Mouse (Mus musculus) adrenal gland (tissue): ENCODE results near the gene Gnat1.

Source experiments
- intact Hi-C: fragments of 180-260 bp; cut with DNase I; formaldehyde crosslinking; loops from one replicate; pipeline ENCODE4 v1.15.1; 2025

Gnat1 gene

DNA sequence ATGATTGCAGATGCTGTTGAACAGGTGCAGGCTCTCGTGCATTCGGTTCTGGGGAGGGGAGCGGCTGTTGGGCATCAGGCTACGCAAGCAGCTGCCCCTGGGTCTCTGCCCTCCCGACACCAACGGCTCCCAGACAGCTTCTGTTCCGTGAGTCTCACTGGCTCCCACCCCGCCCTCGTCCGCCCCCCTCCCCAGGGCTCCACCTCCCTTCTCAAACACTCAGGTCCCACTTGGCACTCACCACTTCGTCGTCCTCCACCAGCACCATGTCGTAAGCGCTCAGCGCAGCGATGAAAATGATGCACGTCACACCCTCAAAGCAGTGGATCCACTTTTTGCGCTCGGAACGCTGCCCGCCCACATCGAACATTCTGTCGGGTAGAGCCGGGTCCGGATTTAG lies 3.2 kb downstream of the Gnat1 start:
- intact Hi-C loops = loop anchor here (1.0 to 2.0 kb wide), 2 partner anchors 31 to 74 kb away; no protein-coding TSS in a partner anchor

DNA sequence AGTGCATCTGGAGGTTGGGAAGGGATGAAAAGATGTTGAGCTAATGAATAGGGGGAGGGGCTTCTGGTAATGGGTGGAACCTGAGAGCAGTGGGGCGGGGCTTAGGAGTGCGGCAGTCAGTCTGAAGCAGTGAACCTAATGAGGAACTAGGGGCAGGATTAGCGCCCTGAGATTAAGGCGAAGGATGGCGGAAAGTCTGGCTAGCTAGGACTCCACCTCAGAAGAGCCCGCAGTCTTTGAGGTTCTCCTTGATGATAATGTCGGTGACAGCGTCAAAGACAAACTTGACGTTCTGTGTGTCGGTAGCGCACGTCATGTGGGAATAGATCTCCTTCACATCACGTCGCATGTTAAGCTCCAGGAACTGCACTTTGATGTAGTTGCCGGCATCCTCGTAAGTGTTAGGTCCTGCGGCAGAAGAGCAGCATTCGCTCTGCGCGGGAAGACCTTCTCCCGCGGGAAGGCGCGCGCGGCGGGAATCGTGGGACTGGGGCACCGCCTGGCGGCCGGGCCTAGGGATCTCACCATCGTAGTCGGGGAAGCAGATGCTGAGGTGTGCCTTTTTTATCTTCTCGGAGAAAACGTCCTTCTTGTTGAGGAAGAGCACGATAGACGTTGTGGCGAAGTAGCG lies 3.7 kb downstream of the Gnat1 start:
- intact Hi-C loops = loop anchor here (1.0 to 2.0 kb wide), 2 partner anchors 30 to 73 kb away; no protein-coding TSS in a partner anchor

DNA sequence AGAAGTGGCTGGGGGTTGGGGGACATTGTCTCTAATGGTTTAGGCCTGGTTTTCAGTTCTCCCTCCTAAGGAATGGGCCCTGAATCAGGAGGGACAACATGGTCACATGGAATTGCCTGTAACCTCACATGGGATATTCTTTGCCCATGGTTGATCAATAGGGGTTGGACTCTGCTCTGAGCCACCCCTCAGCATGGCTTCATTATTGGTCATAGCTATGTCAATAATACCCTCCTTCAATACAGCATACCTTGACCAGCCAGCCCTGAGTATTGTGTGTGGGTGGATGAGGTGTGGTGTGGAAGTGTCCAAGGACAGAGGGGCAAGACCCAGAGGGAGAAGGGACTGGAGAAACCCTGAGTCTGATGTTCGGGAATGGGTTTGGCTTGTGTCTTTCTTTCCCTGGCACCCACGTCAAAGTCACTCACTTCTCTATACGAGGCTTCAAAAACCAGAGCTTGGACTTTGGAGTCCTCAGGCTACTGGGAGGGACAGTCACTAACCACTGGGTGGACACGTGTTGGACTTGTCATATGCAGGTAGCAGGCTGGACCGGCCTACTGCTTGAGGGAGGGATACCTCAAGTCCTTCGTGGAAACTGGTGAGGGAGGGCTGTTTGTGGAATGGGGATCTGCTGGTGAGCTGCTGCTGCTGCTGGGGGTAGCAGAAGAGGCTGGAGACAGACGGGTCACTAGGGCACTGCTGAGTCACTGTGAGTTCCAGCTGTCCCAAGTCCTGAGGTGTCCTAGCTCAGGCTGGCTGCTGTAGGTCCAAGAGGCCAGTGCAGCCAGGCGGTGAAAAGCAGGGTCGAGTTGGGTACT lies 4.7 kb downstream of the Gnat1 start:
- intact Hi-C loops = no loop called here

DNA sequence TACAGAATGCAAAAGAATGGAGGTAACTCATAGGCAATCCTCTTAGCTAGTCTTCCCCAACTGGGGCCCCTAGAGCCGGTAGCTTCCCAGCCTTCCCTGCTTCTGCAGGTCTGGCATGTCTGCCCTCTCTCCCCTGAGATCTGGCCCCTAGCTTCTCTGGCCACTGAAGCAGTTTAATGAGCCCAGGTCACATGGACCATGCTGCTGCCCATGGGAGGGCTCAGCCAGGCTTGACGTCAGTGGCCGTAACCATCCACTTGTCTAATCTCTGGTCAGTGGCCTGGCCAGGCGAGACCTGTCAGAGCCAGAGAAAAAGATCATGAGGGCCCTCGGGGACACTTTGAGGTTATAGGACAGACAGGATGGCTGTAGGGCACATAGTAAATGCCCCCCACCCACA lies 9.3 kb downstream of the Gnat1 start:
- intact Hi-C loops = no loop called here

DNA sequence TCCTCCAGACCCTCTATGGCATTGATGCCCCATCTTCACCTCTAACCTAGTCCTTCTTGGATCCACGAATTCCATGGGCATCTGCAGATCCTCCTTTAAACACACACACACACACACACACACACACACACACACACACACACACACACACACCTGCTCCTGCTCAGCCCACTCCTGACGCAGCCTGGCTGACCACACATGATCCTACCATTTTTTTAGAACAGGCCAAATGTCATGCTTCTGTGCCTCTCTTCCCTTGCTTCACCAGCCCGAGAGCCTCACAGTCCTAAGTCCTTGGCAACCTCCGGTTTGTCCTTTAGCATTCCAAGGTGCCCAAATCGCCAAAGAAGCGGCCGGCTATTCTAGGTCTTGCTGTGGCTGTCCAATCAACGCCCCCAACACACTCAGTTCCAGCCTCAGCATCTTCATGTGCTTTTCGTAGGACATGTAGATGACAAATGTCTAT lies 10.0 kb downstream of the Gnat1 start, which contains the start of gene Slc38a3:
Gene Slc38a3 (minus strand): TSS at position 51 of the 466 bp plus-strand sequence.
- intact Hi-C loops = no loop called here

DNA sequence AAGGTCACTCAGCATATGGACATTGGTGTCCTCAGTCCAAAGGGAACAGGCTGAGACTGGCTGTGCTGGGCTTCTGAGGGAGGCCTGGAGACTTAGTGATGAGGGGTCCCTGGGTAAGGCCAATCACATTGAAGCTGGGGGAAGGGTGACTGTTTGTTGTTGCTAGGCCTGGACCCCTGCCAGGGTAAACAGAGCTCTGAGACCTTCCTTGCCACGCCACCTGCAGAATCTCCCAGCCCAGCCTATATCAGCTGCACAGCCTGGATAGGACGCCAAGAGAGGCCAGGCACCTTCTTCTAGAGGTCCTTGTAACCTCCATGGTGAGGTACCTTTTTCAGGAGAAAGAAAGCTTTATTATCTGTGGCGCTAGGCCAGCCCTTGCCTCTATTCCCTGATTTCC lies 10.6 kb downstream of the Gnat1 start:
- intact Hi-C loops = no loop called here

DNA sequence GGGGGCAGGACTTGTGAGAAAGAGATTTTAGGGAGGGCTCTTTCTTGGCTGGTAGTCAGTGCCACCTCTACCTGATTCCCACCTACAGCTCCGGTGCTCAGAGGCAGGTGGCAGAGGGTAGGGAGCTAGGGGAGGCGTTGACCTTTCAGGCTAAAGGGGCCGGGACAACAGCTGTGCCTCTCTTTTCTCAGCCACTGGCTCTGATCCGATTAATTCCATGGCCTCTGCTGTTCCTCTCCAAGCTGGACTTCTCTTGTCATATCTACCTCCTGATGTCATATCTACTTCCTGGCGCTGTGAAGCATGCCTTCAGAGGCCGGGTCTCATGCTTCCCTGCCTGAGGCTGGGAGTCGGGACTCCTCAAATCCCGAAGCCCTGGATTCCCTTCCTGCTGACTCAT lies 11.5 kb downstream of the Gnat1 start:
- intact Hi-C loops = no loop called here

DNA sequence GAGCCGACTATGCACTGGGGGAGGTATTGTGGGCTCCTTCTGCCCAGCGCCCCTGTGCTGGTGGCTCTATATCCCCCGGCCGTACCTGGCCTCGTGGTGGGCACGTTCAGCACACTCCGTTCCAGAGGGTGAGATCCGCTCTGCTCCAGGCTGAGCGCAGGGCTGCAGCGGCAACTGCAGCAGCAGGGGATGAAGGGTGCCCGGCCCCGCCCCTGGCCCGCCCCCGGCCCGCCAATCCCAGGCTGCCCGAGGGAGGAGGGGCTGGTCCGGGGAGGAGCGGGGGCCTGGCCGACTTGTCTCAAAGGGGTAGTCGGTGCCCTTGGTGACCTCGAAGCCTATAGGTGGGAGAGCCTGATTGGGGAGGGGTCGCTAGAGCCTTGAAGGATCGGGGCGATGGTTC lies 12.3 kb downstream of the Gnat1 start:
- intact Hi-C loops = no loop called here

DNA sequence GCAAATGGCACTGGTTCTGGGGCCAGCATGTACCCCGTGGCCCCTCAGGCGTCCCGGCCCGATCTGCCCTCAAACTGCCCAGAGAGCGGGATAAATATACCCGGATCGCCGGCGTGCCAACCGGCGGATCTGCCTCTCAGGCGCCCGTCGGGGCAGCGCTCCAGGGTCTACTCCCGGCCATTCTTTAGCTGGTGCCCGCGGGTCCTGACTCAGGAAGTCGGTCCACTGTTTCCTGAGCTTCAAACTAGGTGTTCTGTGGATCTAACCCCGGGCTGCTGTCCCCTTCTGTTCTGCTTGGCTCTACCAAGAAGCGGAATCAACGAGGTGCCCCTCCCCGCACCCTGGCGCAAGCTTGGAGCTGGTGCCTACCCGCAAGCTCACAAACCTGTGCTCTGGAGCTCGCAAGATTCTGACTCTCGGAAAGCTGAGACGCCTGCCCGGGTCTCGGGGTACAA lies 12.7 kb downstream of the Gnat1 start:
- intact Hi-C loops = no loop called here

DNA sequence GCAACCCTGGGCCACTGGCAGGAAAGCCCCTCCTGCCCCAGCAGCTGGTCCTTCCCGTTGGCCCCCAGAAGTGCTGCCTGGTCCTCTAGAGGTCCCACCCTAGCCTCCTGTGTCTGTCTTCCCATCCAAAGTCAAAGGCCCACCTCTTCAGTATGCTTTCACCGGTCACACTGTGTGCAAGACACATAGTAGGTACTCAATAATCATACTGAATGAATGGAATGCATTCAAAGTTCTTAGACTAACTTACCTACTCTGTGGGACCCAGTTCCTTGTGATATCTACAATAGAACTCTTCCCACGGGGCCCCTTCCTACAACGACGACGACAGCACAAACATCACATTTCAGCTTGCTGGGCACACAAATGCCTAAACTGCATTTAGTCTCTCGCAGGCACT lies 14.2 kb downstream of the Gnat1 start:
- intact Hi-C loops = no loop called here

DNA sequence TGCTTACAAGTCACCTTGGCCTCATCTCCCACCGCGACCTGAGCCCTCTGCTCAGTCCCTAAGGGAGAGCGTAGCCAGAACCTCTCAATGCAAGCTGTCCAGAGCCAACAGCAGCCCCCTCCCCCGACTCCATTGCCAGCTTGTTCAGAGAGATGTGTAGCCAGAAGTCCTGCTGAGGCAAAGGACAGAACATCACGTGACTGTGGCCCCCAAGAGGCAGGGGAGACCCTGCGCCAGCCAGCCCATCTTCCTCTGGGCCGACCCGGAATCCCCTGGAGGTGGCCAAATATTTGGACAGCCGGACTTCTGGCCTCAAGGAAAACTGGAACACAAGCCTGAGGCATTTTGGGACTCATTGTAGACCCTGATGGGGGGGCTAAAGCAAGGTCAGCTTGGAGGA lies 16.0 kb downstream of the Gnat1 start:
- intact Hi-C loops = no loop called here

DNA sequence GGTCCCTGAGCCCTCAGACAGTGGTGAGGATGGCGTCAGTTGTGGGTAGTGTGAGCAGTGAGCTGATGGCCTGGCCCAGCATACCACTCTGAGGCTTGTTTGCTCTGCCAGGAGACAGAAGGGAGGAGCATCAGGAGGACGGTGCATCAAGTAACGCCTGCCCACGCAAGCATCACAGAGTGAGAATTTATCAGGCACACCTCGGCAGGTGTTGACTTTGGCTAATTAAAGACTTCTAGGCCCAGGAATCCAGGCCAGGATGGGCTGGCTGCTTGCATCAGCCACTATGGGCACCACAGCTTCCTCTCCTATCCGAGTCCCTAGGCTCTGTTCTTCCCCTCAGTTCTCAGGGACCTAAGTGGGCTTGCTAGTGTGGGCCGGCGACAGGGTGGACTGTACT lies 17.2 kb downstream of the Gnat1 start:
- intact Hi-C loops = no loop called here

DNA sequence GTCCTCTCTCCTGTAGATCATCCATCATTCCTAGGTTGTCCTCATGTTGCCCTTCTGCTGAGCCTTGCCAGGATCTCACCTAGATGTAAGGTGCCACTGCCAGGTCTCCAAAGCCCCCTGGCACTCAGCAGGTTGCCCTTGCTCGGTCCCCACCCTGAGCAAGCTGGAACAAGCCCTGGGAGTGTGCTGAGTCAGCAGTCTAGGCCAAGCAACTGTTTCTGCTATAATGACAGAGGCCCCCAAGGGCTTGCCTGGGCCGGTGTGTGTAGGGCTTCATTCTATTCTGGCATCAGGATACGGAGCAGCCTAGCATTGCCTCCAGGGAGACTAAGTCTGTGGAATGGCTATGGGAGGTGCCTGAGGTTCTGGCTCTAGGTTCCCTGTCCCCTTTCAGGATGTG lies 18.7 kb downstream of the Gnat1 start:
- intact Hi-C loops = no loop called here

DNA sequence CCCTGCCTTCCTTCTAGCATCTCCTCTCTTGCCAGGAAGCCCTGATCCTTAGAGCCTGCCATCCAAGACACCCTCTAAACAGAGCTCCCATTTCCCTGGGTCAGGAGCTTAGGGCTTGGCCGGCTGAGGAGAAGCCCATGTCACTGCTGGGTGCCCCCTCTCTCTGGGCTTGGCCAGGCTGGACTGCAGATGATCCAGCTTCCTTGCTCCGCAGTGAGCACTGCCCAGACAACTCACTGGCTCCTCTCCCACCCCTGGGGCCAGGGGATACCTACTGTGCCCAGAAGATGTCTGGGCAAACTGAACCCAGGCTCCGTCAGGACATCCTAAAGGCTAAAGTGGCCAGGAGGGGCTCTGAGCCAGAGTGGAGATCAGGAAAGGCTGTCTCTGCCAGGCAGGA lies 19.6 kb downstream of the Gnat1 start:
- intact Hi-C loops = no loop called here

DNA sequence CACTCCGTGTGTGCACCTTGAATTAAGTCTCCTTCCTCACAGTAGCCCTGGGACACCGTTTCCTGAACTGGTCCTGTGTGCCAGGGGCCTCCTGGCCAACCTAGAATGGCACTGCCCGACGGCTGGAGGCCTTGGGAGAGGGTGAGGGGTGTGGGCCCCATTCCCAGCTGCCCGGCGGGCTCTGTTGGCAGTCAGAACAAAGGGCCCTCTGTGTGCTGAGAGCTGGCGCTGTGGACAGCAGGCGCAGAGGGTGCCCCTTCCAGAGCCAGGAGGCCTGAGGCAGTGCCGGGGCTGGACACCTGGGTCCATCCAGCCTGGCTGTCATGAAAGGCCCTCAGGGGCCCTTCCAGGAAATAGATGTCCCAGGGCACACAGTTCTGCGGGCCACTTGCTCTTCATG lies 20.0 kb downstream of the Gnat1 start:
- intact Hi-C loops = no loop called here

DNA sequence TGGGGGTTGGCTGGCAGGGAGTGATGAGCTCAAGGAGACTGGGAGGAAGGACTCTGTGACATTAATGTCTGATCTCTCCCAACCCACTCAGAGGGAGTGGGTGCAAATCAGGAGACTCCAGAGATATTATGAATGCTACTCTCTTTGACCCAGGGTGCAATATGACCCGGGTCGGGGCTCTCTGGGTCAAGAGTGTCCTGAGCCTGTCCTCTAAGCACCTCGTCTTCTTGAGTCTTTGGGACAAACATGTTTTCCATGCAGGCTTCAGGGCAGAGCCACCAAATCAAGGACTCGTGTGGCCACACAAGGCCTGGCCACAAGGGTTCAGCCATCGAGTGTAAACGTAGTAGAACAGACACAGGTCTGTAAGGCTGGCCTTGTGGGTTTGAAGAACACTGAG lies 21.4 kb downstream of the Gnat1 start:
- intact Hi-C loops = no loop called here

DNA sequence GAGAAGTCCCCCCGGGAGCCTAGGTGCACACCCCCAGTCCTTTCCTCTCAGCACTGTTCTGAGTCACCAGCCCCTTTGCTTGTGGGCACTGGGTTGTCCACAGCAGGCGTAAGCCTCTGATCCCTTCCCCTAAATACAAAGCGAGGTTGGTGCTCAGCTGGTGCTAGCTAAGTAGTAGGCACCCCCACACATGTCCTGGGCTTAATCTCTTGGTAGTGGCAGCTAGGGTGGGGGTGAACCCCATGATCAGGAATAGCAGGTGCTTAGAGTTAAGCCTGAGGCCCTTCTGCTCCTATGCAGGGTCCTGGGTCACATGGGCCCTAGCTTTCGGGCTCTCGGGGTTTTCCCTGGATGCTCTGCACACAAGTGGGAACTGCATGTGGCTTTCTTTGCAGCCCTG lies 22.4 kb downstream of the Gnat1 start:
- intact Hi-C loops = no loop called here

DNA sequence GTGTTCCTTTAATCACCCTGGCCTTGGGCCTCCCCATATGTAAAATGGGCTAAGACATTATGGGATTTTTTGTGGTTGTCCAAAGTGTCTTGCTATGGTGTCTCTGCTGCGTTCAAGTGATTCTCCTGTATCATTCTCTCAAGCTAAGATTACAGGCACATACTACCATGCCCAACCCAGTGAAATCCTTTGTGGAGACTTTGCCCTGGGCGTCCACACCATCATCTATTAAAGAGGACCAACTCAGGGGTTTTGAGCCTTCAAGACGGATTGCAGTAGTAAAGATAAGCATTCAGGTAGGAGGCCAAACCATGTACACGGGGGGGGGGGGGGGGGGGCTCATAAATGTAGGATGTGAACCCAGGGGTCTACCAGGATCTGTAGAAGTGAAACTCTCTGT lies 24.9 kb downstream of the Gnat1 start:
- intact Hi-C loops = no loop called here

DNA sequence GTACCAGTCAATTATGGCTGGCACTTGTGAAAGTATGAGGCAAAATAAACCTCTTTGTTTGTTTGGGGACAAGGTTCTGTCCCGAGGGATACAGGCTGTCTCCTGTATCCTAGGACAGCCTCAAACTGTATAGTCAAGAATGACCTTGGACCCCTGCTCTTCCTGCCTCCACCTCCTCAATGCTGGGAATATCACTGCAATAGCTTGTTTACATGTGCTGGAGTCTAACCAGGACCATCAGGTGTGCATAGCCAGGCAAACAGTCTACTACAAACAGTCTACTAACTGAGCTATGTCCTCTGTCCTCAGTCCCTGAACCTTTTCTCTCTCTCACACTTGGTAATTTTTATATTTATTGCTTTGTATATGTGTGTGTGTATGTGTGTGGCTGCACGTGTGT lies 26.0 kb downstream of the Gnat1 start:
- intact Hi-C loops = no loop called here

DNA sequence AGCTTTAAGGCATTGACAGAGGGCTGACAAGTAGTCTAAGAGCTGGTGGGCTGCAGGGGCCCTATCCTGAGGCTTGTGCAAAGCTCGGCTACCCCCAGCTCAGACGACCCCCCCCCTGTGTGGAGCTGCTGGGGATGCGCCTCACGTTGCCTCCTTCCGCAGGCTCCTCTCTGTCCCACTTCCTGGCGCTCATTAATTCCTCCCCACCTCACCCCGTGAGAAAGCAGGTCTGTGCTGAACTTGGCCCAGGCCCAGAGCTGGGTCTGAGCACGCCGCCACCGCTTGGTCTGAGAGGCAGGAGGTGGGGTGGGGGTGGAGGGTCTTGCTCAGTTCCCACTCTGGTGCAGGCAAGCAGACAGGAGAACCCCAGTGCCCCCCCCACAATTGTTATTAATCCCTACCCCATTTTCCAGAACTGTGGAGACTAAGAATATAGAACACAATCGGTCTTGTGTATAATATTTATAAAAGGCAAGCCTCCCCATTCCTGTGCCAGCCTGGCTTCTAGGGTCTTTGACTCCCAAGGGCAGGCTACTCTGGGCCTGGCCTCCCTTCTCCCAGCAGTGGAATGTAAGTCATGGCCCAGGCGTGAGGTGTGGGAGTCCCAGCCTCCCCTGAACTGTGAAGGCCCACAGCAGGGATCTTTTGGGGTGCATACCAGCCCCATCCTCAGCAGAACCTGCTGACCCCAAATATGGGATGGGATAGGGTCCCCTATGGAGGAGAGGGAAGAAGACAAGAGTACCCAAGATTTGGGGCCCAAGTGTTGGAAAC lies 28.6 kb downstream of the Gnat1 start:
- intact Hi-C loops = no loop called here

DNA sequence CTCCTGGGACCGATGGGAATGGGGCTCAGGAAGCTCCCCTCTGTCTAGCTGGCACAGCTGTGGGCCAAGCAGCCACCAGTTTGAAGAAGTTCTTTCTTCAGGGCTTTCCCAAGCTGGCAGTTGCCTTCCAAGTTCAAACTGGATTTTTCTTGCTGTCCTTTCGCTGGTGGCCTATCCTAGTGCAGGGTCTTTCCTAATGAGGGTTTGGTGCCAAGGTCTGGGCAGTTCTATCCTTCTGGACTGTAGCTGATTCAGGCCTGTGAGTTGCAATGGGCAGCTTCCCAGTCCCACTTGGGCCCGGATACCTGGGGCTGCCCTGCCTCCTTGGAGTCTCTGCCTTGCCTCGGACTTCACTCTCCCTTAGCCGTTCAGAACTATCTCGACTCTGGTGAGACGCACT lies 29.3 kb downstream of the Gnat1 start:
- intact Hi-C loops = no loop called here

DNA sequence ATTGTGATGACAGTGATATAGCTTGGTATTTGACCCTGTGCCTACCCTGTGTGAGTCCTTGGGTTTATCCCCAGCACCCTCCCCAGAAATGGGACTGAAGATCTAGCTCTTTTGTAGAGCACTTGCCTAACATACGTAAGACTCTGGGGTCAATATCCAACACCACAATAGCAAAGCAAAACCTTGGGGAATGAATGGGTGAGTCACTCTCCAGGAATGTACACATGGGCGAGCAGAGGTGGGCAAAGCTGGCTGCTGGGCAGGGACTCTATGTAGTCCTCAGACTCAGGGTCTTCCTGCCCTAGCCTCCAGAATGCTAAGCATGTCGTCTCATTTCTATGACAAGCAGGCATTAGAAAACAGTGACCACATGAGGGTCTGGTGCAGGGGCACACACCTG lies 30.7 kb downstream of the Gnat1 start:
- intact Hi-C loops = no loop called here
